Mouse (Mus musculus): ENCODE results near the gene Casp9. TPM values are rescaled to one million over a fixed set of nuclear protein-coding genes. Genes with fewer than 3 reads are reported as not detected.
"Not testable (repeated sequence)": the region's sequence is repeated elsewhere in the genome, so short reads cannot be mapped to it uniquely, and the experiment has no call there.

The Casp9 gene
- 10 to 100 TPM; 13.5 to 13.8 TPM for total RNA-seq (2021)

DNA sequence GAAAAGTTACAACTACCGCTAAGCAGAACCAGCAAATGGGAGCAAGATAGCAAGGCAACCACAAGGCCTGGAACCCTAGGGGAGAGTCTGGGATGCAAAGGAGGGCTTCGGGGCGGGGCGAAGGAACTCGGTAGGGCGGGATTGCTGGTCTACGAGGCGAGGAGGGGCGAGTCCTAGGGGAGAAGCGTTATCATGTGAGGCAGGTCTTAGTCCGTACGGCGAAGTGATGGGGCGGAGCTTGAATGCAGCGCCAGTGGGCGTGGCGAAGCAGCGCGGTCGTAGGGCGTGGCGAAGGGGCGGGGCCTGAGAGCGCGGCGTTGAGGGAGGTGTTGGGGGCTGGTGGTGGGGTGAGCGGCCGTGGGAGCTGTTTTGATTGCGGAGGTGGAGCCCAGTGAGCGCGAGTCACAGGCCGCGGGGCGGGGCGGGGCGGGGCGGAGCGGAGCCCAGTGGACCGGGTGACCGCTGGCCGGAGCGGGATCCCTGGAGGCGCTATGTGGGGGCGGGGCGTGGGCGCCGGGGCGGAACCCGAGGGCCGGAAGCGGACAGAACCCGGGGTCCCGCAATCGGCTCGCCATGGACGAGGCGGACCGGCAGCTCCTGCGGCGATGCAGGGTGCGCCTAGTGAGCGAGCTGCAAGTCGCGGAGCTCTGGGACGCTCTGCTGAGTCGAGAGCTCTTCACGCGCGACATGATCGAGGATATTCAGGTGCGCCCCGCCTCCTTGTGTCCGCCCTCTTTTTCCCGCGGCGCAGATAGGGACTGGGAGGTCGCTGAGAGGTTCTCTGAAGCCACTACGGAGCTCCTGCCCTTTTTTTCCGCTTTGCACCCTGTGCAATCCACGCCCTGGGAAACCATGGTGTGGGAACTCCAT lies at the start of gene Casp9:
TSS of gene Casp9 (plus strand) at position 331 of the 870 bp plus-strand sequence.
- DNase-seq, result peak; percentile 99

DNA sequence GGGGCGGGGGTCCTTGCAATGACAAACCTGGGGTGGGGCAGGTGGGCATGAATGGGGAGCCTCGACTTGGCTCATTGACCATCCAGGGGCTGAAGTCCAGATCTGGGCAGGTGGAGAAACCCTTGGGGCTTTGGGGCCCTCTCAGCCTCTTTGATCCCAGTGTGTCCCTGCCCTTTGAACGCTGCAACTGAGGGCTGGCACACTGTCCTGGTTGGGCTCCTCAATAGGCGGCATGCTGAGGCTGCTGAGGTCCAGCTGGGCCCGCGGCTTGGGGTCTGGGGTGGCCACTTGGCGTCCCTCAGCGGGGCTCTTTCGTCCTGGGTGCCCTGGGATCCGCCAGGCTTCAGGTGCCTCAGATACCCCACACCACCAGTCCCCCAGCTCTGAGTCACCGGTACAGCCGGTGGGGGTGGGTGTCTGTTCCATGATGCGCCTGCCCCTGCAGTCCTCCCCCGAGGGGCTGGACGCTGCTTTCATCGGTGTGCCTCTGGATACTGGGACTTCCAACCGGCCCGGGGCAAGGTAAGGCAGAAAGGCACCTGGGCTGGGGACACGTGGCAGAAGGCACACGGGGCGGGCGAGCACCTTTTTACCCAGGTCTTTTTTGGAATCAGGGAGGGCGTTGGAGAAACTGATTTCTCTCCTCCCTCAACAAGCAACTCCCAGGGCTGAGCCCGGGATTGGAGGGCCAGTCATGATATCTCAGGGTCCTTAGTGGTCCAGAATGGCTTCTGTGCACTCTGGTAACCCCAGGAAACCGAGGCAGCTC lies 46.6 kb upstream of the Casp9 start, which contains the start of gene Agmat:
TSS of gene Agmat (plus strand) at position 95 of the 769 bp plus-strand sequence.
- no peak for DNase-seq

DNA sequence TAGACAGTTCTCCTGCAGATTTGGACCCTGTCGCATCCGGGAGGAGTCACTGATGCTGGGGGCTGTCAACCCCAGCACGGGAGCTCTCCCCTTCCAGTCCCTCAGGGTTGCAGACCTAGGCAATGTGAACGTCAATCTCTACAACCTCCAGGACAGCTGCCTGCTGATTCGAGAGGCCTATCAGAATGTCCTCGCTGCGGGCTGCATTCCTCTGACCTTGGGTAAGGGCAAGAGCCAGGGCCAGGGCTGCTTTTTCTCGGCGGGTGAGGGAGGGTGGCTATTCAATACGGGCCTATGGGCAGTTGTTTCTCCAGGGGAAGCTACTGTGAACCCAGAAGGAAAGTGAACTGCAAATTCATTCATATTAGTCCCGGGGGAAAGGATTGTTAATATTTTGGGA lies 43.9 kb upstream of the Casp9 start:
- peak; percentile 65 for DNase-seq

DNA sequence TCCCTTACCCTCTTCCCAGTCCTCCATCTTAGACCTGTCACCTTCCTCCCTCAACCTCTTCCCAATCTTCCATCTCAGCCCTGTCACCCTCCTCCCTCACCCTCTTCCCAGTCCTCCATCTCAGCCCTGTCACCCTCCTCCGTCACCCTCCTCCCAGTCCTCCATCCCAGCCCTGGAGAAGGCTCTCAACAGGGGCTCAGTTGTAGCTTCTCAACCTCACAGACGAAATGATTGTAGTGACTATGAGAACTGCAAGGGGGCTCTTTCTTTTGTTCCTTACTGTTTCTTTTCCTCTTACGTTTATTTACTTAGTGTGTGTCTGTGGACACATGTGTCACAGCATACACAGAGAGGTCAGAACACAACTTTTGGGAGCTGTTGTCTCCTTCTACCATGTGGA lies 42.6 kb upstream of the Casp9 start:
- no peak for DNase-seq

DNA sequence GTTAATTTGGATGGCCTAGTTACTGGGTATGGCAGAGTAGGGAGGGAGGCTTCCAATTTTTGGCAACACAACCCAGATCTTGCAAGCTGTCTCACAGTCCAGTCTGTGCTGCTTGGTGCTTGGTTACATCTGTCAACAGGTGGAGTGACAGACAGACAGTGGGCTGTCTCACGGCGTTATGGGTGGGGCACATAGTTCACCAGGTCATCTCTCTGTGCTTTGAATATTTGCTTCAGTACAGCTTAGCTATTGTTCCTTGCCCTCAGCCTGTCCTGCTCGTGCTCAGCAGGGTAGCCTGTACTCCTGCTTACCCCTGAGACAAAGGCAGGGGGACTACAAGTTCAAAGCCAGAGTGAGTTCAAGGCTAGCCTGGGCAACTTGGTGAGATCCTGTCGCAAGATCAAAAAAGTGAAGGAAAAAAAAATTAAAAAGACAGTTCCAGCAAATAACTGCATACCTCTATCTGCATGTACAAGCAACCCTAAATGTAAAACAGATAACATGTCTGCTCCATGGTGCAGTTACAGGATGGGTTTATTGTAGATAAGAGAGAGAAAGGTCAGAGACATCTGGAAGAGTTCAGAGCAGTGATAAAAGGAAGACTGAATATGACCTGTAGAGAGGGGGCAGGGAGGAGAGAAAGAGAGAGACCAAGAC lies 41.9 kb upstream of the Casp9 start:
- DNase-seq, result no peak

DNA sequence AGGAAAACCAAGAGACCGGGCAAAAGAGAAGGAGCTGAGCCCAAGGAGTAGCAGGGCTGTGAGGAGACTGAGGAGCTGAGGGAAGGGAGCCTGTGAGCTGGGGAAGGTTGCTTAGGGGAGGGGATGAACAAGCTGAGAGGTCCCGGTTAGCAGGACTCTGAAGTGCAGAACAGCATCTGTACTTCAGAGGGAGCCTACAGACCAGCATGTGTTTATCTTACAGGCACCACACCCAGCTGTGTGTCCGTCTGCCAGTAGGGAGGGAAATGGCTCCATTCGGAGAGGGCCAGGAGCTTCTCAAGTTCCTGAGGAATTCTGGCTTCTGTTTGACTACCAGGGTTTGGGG lies 41.4 kb upstream of the Casp9 start:
- DNase-seq, result no peak

DNA sequence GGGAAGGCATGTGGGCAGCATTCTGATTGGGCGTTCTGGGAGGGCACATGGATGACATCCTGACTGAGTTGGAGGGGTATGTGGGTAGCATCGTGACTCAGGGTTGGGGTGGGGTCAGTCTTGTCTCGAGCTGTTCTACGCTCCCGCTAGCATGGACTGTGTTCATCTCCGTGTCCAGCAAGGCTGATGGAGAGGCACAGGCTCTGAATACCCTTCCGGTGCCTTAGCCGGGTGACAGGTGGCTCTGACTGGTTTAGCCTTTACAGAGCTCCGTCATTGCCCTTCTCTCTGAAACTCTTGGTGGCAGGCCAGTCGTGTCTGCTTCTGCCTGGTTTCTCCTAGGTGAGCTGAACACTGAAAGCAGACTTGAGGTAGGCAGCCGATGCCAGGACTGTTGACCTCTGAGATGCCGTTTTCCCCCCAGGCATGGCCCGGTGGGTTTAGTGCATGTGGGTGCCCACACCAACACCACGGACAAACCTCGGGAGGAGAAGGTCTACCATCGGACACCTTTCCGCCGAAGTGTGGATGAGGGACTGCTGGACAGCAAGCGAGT lies 38.0 kb upstream of the Casp9 start:
- DNase-seq, result no peak

DNA sequence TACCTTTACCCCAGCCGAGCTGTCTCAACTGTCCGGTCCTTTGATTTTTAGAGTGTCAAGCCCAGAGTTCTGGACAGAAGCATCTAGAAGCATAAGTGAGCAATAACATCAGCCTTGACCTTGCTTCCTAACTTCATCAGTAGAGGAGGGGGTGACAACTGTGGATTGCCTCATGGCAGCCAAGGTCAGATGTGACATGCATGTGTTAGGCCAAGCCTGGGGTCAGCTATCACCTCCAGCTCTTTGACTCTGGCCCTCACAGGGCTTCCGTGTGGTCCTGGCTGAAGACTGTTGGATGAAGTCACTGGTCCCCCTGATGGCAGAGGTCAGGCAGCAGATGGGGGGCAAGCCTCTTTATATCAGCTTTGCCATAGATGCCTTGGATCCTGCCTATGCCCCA lies 36.3 kb upstream of the Casp9 start:
- DNase-seq, result no peak

DNA sequence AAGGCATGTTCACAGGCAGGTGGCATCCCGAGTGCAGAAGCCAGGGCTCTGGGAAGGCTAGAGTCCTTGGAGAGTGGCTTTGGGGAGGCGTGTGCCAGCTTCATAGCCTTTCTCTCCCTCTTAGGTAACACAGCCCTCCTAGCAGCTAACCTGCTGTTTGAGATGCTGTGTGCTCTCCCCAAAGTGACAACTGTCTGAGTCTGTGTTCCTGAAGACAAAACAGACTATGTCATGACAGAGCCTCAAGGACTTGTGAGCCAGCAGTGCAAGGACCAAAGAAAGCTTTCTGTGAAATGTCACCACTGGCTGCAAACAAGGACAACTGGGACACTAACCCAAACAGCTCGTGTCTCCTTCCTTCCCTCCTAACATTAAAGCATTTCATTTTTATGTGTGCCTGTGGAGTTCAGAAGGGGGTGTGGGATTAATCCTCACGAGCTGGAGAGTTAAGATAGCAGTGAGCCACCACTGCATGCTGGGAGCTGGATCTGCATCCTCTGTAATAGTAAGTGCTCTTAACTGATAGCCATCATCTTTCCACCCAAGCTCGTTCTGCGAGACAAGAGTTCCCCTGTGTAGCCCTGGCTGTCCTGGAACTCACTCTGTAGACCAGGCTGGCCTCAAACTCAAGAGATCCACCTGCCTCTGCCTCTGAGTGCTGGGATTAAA lies 34.4 kb upstream of the Casp9 start:
- no peak for DNase-seq

DNA sequence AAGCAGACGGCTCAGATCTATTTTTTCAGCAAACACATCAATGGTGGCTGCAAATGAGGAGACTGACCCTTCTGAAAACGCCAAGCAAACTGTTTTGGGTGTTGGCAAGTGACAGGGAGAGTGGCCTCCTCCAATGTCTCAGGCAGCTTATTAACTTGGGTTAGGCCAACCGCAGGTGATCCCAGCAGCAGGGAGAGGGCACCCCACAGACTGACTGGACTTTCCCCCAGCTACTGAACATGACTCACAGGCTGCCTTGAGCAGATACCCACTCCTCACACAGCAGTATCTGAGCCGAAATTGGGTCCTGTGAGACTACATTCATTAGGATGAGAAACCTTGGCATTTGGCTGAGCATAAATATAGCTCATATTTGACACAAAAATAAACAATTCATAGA lies 32.5 kb upstream of the Casp9 start:
- DNase-seq, result no peak

DNA sequence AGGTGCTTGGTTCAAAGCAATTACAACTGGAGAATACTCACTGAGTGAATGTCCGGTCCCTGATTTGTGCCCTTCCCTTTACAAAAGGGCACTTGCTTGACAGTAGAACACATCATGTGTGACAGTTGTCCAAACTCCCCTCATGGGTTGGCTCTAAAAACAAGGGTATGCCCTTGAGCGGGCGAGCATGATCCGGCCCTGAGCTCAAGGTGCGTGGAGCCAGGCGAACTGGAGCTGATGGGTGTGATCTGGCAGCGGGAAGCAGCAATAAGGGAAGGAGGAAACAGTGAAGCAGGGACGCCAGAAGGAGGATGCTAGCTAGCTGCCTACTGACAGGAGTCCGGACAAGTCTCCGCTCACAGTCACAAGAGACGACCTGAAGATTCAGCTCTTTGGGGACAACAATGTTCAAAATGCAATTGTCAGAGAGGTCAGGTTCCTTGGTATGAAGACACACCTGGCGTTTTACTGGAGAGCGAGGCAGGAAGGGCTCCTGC lies 31.3 kb upstream of the Casp9 start:
- DNase-seq, result no peak

DNA sequence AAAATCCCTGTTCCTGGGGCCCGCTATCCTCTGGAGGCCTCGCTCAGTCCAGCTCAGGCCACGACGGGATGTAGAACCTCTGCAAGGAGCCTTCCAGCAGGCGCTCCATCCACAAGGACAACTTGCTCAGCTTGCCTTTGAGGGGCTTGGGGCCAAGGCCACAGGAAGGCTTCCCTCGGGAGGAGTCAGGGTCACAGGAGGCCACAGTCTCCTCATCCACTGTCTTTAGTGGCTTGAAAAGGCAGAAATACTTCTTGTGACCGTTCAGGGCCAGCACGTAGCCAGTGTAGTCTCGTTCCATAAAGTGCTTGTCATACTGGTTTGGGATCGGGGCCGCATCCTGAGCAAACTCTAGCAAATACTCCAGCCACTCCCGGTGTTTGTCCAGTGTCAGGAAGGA lies 29.9 kb upstream of the Casp9 start:
- no peak for DNase-seq

DNA sequence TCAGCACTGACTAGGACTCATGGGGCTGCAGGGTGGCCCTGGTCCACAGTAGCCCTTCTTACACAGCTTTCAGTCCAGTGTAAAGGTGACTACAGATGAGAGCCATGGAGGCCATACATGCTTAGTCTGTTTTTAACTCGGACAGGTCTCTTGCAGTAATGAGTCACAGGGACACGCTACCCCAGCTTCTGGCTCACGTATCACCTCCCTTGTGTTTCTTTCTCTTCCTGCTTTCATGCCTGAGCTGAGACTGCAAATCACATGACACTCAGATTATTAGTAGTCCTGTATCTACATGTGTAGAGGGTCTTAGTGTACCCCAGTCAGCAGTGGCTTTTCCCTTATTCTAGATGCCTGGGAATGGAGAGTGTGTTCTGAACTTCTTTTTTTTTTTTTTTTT lies 28.4 kb upstream of the Casp9 start:
- DNase-seq, result no peak

DNA sequence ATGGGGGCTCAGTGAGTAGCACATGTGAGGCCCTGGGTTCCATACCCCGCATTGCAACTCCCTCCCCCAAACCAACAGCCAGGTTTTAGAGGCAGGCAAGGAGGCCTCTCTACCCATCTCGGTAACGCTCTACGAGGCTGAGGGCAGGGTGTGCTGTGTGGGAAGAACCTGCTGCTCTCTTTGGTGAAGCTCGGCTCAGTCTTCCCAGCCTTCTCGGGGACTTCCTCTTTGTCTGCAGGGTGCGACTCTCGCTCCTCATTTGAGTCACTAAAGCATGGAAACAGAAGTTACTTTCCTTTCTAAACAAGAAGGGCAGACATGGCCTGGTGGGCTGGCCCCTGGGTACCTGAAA lies 27.1 kb upstream of the Casp9 start:
- DNase-seq, result no peak

DNA sequence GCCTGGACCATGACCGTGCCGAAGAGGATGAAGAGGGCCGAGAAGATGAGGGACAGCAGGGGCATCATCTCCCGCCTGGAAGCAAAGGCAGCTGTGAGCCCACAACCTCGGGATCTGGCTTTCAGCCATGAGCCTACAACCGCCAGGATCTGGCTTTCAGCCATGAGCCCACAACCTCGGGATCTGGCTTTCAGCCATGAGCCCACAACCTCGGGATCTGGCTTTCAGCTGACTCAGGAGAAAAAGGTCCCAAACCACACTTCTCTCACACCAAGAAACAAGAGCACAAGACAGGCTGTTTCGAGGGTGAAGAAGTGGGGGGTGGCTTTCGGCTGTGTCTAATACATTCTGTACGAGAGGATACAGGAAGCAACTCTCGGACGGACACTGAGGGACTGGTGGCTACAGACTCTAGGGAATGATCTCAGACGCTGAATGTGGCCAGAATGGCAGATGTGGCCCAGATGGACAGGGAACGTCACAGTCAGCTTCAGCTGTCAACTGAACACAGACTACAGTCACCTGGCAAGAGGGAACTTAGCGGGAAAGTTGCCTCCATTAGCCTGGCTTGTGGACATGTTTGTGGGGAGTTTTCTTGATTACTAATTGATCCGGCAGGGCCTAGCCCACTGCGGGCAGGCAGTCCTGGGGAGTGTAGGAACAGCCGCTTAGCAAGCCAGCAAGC lies 26.6 kb upstream of the Casp9 start:
- peak; percentile 76 for DNase-seq

DNA sequence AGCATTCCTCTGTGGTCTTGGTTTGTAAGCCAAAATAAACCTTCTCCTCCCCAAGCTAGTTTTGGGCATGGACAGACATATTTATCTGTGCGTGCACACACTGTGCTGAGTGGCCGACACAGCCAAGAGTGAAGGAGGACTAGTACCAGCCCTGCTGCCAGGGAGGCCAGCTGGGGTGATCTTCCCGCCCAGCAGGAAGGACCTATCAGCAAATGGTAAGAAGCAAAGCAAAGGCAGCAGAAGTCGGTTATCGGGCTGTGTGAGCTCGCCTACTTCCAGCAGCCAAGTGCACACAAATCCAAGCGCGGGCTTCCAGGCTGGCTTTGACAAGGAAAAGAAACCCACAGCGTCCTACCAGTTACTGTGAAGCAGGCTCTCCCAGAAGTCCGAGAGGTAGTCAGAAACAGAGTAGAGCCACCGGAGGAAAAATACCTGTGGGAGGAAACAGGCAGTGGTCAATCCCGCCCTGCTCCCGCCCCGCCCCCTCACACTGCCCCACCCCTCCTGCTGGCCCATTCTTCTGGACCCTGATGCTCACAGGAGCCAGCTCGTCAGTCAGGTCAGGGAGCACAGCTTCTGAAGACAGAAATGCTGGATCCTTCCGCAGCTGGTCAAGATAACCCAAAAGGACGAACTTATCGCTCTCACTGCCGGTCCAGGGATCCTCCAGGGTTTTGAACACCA lies 25.9 kb upstream of the Casp9 start:
- DNase-seq, result peak; percentile 71

DNA sequence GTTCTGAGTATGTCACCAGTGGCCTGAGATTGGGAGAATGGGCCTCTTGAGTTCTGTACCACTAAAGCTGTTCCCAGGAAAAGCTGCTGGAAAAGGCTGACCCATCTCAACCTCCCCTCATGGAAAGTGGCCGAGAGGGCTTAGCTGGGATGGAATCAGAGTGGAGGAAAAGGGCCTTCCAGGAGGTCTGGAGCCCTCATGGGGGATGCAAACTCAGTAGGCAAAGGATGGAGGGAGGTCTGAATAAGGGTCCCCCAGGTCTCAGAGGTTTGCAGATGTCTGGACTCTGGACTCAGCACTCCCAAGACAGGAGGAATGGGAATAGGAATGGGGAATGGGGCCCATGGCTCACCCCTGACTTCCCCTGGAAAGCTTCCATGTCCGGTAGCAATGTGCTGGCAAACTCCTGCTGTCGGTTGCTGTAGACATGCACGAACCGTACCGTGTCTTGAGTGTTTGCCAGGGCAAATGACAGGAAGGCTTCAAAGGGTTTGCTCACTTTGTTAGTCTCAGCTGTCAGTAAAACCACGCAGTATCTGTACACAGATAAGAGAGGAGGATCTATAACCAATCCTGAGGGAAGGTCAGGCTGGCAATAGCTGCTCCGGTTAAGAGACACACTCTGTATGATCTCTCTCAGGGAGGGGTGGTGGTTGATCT lies 23.8 kb upstream of the Casp9 start:
- DNase-seq, result peak; percentile 45

DNA sequence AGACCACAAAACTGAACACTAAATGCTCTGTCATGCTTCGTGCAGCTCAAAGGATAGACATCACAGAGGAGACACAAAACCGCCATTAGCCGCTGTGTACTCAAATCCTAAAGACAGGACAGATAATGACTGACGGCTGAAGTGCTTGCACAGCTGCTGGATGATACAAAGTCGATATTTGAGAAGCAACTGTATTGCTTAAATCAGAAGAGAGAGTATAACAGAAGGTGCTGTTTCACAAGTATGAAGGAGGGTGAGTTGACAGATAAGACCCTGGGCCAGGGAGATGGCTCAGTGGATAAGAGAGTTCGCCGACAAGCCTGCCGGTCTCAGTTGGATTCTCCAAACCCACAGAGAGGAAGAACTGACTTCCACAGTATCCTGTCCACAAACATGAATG lies 21.6 kb upstream of the Casp9 start:
- DNase-seq, result no peak

DNA sequence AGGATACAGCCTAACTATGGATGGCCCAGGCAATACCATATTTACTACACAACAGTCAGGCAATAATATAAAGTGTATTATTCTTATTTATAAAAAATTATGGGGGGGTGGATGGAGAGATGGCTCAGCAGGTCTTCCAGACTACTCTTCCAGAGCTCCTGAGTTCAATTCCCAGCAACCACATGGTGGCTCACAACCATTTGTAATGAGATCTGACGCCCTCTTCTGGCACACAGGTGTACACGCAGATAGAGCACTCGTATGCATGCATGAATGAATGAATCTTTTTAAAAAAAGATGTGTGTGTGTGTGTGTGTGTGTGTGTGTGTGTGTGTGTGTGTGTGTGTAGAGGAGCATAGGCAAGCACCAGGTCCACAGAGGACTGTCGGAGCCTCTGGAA lies 20.4 kb upstream of the Casp9 start:
- DNase-seq, result not testable (repeated sequence)

DNA sequence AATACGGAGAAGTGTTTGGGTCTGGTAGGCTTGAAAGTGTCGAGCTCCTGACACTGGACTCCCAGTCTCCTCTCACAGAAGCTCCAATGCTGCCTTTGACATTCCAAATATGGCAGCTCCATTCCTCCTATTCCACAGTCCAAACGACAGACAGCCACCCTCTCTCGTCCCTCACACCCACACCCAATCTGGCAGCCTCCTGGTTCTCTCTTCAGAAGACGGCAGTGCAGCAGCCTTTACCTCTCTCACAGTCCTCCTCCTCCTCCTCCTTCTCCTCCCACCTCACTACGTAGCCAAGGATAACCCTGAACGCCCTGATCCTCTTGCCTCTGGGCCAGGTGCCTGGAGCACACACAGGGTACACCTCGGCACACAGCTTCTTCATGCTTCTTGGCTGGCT lies 13.6 kb upstream of the Casp9 start:
- no peak for DNase-seq
